Mouse (Mus musculus) C2C12 (cell line): ENCODE data around the gene Zfyve21.

Experiments
- CEBPB ChIP-seq: IDR thresholded peaks from one replicate; pipeline ENCODE4 v1.6.1; 2011; ENCODE audit warnings: low read depth, mild to moderate bottlenecking, control low read depth, moderate library complexity
- CTCF ChIP-seq: IDR thresholded peaks from one replicate; pipeline ENCODE4 v1.5.1; 2011; ENCODE audit not compliant: control insufficient read depth, insufficient read depth, insufficient read length
- USF1 ChIP-seq: IDR thresholded peaks from one replicate; pipeline ENCODE4 v1.6.1; 2011; ENCODE audit warnings: low read depth, mild to moderate bottlenecking, control low read depth, moderate library complexity

DNA sequence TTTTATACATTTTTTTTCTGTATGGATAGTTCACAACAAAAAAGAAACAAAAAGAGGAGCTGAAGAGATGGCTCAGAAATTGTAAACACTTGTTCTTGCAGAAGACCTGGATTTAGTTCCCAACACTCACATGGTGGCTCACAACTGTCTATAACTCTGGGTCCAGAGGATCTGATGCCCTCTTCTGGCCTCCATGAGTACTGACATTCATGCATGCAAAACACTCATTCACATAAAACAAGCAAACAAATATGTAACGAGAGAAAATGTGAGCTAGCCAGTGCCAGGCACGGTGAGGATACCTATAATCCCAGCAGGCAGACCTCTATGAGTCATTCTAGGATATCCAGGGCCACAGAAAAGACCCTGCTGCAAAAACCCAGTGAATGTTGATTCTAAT is 37.3 kb downstream of the Zfyve21 start:
- TF ChIP-seq CTCF (no peak), CEBPB (no peak), USF1 (no peak)
